Mouse (Mus musculus) layer of hippocampus, adult 18-20 months (tissue): ENCODE measurements around the gene Armc7. TPM values are rescaled to one million over a fixed set of nuclear protein-coding genes. Genes with fewer than 3 reads are reported as not detected.
"Not testable (repeated sequence)": the region's sequence is repeated elsewhere in the genome, so short reads cannot be mapped to it uniquely, and the experiment has no call there.

ENCODE experiments used
- DNase-seq, 2 experiments: peaks; one replicate each; pipeline ENCODE4 v3.0.0; 2022; ENCODE audit warnings: low spot score in 2 of 2
- total RNA-seq, 2 experiments: library from RNA; stranded (reverse); gene quantifications; 2 replicates each; pipeline ENCODE4 v1.2.3; 2021

Armc7 gene
- total RNA-seq, 2 experiments from 2014 or later: 11.4 to 13.8 TPM

GRCm38 (mm10) chr11:115490441-115491355, 15.2 kb downstream of the Armc7 start:
- no peak for DNase-seq

- DNase-seq: peak; percentile 83 to 88
Measured at GRCm38 (mm10) chr11:115491356-115492083, 16.1 kb downstream of the Armc7 start, which contains the start of gene Nt5c. Gene Nt5c (minus strand): TSS chr11:115491862.

- no peak for DNase-seq
Measured at GRCm38 (mm10) chr11:115492387-115492786, 16.9 kb downstream of the Armc7 start.

GRCm38 (mm10) chr11:115496559-115496958, 21.1 kb downstream of the Armc7 start:
- DNase-seq: not testable (repeated sequence)

GRCm38 (mm10) chr11:115502636-115503035, 27.2 kb downstream of the Armc7 start:
- no peak for DNase-seq

GRCm38 (mm10) chr11:115506586-115506985, 31.1 kb downstream of the Armc7 start:
- no peak for DNase-seq

- DNase-seq: no peak
Measured at GRCm38 (mm10) chr11:115508061-115508460, 32.6 kb downstream of the Armc7 start.

- DNase-seq: no peak
Measured at GRCm38 (mm10) chr11:115509773-115510506, 34.5 kb downstream of the Armc7 start.

- no peak for DNase-seq
Measured at GRCm38 (mm10) chr11:115510507-115510888, 35.0 kb downstream of the Armc7 start.

GRCm38 (mm10) chr11:115511121-115511520, 35.7 kb downstream of the Armc7 start:
- DNase-seq: no peak

GRCm38 (mm10) chr11:115512004-115512403, 36.5 kb downstream of the Armc7 start:
- no peak for DNase-seq

GRCm38 (mm10) chr11:115512407-115513183, 37.1 kb downstream of the Armc7 start:
- no peak for DNase-seq

GRCm38 (mm10) chr11:115513271-115514237, 38.1 kb downstream of the Armc7 start:
- peak in 1 of 2 experiments; percentile 50 for DNase-seq

GRCm38 (mm10) chr11:115514238-115514663, 38.8 kb downstream of the Armc7 start, which contains the start of gene Jpt1:
Gene Jpt1 (minus strand): TSS chr11:115514387.
- peak; percentile 95 to 99 for DNase-seq

- no peak for DNase-seq
Measured at GRCm38 (mm10) chr11:115515021-115515420, 39.6 kb downstream of the Armc7 start.

GRCm38 (mm10) chr11:115516942-115517341, 41.5 kb downstream of the Armc7 start:
- no peak for DNase-seq

- peak in 1 of 2 experiments; percentile 27 for DNase-seq
Measured at GRCm38 (mm10) chr11:115518693-115519092, 43.2 kb downstream of the Armc7 start.

GRCm38 (mm10) chr11:115519581-115519980, 44.1 kb downstream of the Armc7 start:
- no peak for DNase-seq

- no peak for DNase-seq
Measured at GRCm38 (mm10) chr11:115520218-115520617, 44.8 kb downstream of the Armc7 start.
